Mouse (Mus musculus) olfactory bulb, adult 2 months (tissue): ENCODE data around the gene Gcsh. TPM values are rescaled to one million over a fixed set of nuclear protein-coding genes. Genes with fewer than 3 reads are reported as not detected.

Source experiments
- H3K27ac ChIP-seq: fragments of 200-500 bp; 2 replicates; pipeline ENCODE4 v1.5.1; 2012; ENCODE audit warnings: low read depth, low read length; ENCODE audit not compliant: insufficient read depth
- H3K4me1 ChIP-seq: fragments of 200-500 bp; 2 replicates; pipeline ENCODE4 v1.6.1; 2012; ENCODE audit warnings: low read length; ENCODE audit not compliant: control insufficient read depth, insufficient read depth
- H3K4me3 ChIP-seq: fragments of 200-500 bp; 2 replicates; pipeline ENCODE4 v1.5.1; 2012; ENCODE audit warnings: mild to moderate bottlenecking, low read depth, low read length, moderate library complexity; ENCODE audit not compliant: insufficient read depth
- CTCF ChIP-seq: fragments of 200-500 bp; IDR thresholded peaks from 2 replicates; pipeline ENCODE4 v1.5.1; 2012; ENCODE audit warnings: low read depth, mild to moderate bottlenecking, low read length, moderate library complexity; ENCODE audit not compliant: insufficient read depth
- POLR2A ChIP-seq: fragments of 200-500 bp; IDR thresholded peaks from 2 replicates; pipeline ENCODE4 v1.6.1; 2012; ENCODE audit warnings: mild to moderate bottlenecking, low read depth, low read length, moderate library complexity; ENCODE audit not compliant: insufficient read depth
- whole genome bisulfite sequencing: fragments of 180-500 bp; shearing (Covaris S2); methylation state at CpG from one replicate; pipeline ENCODE4 v1.1.7; 2018; 5-methylcytosine and 5-hydroxymethylcytosine counted together
- polyA plus RNA-seq: library from polyadenylated mRNA; stranded (reverse); fragments of >200 nt; gene quantifications from 2 replicates; pipeline ENCODE4 v1.2.4, GENCODE M21; 2012; ENCODE audit warnings: low replicate concordance; ENCODE audit not compliant: missing spikeins, insufficient read depth, insufficient read length

Gene Gcsh
- polyA plus RNA-seq, 1 experiment: not detected

DNA sequence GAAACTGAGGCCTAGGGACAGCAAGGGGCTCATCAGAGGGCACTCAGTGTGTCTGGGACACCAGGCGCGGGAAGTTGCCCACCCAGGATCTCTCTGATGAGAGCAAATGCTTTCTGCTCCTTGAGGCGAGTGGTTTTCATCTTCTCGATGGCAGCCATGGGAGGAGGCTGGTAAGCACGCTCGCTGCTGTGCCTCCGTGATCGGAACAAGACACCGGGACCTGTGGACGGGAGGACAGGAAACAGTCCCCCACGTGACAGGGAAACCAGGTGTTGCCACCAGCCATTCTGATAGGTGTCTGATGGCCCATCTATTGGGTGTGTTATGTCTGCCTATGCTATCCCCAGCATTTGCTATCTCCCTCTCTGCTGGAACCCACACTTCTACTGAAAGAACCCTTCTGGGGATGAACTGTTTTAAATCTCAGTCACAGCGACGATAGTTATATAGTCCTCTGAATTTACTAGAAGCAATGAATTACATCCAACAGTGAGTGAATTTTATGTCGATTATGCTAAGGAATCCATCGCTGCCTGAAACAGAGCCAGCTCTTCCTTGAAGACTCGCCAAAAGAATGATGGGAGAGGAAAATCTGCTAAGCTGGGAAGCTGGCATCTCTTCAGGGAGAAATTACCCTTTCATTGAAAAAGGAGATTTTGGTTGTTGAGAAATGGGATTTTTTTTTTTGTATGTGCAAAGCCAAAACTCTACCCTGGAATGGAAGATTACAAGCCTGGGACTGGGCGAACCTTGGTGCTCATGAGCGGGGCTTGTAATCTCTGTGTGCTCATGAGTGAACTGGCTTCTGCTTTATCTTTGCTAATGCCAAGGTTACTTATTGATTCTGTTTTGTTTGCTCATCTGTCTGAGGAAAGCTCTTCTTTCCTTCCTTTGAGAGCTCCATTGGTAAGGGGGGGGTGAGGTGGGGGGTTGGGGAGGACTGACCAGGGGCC is 26.3 kb upstream of the Gcsh start:
- no peak for TF ChIP-seq CTCF
- Histone ChIP-seq H3K4me1 (peaks cover 2% of the 10 kb centered on the region; the same call in 1 of the 2 replicates), H3K4me3 (no peak overlapping the region), H3K27ac (no peak overlapping the region)
- 78% methylated on average over 18 of the region's 18 CpGs for WGBS

DNA sequence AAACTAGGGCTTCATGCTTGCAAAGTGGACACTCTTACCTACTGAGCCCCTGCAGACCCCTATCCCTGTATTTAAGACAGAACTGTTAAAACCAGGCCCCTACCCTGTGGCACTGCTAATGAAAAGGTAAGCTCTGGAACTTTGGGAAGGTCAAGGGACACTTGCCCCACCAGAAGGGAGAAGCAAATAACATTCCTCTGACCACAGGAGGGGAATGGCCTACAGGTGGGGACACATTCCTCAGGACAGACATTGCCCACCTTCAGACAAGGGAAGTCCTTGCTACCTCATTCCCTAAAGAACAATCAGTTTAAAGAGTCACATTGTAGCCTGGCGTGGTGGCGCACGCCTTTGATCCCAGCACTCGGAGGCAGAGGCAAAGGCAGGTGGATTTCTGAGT is 24.6 kb upstream of the Gcsh start:
- no peak overlapping the region for H3K4me3 ChIP-seq
- no peak overlapping the region for H3K27ac ChIP-seq
- WGBS: 97% methylated on average over 4 of the region's 4 CpGs
- TF ChIP-seq CTCF (no peak), POLR2A (no peak)
- H3K4me1 ChIP-seq: peaks cover under 1% of the 10 kb centered on the region; the same call in 1 of the 2 replicates

DNA sequence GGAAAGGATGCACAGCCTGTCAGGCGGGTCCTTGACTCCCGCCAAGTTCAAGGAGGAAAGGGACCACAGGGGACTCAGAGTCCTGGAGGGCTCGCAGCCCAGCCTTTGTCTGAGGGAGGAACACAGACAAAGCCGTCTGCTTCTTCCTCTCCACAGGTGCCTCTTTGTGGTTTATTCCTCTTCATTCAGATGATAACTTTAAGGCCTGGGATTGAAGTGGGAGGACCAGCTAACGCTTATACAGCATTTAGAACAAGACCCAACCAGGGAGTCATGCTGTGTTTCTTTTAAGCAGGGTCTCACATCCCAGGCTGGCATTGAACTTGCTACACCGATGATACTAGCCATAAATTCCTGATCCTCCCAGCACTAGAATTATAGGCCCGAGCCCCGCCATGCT is 23.7 kb upstream of the Gcsh start:
- WGBS: 68% methylated on average over 8 of the region's 8 CpGs
- Histone ChIP-seq H3K27ac (no peak overlapping the region), H3K4me3 (no peak overlapping the region), H3K4me1 (no peaks in the 10 kb centered on the region)
- no peak for TF ChIP-seq POLR2A
- no peak for TF ChIP-seq CTCF

DNA sequence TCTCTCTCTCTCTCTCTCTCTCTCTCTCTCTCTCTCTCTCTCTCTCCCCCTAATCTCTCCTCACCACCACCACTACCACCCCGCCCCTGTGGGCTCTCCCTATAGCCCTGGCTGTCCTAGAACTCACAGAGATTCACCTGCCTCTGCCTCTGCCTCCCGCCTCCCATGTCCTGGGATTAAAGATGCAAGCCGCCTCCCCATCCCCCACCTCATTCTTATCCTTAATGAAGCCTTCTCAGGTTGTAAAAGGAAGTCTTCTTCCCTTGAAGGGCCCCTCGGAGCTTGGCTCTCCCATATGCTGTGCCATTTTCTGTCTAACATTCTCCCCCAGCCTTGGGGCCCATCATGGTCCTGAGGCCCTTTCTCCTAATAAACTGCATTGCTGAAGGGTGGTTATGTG is 22.3 kb upstream of the Gcsh start:
- H3K4me1 ChIP-seq: no peaks in the 10 kb centered on the region
- H3K4me3 ChIP-seq: no peak overlapping the region
- H3K27ac ChIP-seq: no peak overlapping the region
- no peak for TF ChIP-seq CTCF
- TF ChIP-seq POLR2A: no peak
- 74% methylated on average over 4 of the region's 4 CpGs for WGBS

DNA sequence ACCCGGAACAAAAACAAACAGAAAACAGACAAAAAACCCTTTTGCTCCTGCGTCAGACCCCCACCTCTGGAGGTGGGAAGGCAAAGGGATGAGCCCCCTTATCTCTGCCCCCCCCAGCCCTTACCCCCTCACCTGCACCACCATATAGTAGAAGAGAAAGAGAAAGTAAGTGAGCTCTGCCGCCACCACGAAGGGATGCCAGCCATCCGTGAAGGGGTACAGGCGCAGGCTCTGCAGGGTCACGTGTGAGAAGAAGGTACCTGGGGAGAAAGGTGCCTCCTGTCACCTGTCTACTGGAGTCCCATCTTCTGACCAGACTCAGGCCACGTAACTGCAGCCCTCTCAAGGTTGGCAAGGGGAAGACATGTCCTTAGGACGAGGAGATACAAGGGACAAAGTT is 18.0 kb upstream of the Gcsh start:
- no peak overlapping the region for H3K27ac ChIP-seq
- H3K4me3 ChIP-seq: no peak overlapping the region
- no peaks in the 10 kb centered on the region for H3K4me1 ChIP-seq
- TF ChIP-seq CTCF (no peak), POLR2A (no peak)
- WGBS: 91% methylated on average over 9 of the region's 9 CpGs

DNA sequence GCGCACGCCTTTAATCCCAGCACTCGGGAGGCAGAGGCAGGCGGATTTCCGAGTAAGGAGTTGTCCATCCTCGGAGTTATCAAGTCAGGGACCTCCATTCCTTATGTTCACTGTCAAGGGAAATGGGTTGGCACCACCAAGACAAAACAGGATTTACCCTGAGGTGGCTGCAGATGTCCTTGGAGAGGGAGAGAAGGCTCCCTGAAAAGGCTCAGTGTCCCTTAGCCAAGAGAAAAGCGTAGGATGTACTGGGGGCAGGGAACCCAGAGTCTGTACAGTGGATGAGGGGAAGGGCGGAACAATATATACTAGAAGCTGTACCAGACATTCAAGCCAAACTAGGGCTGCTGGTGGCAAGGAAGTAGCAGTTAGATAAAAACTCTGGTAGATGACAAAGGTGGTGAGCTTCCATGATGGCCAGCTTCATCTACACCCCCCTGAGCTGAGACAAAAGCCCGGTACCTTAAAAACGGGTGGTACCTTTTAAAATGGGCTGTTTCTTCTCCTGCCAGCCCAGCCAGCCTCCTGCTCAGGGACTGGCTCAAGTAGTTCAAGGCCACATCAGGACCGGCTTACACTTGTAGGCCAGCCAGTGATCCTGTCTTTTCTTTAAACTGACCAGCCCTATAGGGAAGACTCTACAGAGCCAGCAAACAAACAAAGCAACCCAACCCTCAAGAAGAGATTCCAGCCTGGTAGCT is 829 bp upstream of the Gcsh start:
- H3K4me1 ChIP-seq: peaks cover 6% of the 10 kb centered on the region; the same call in 1 of the 2 replicates
- 60% methylated on average over 11 of the region's 11 CpGs for WGBS
- peak overlapping the region; percentile 51 for H3K4me3 ChIP-seq
- no peak overlapping the region for H3K27ac ChIP-seq
- no peak for TF ChIP-seq CTCF
- no peak for TF ChIP-seq POLR2A

DNA sequence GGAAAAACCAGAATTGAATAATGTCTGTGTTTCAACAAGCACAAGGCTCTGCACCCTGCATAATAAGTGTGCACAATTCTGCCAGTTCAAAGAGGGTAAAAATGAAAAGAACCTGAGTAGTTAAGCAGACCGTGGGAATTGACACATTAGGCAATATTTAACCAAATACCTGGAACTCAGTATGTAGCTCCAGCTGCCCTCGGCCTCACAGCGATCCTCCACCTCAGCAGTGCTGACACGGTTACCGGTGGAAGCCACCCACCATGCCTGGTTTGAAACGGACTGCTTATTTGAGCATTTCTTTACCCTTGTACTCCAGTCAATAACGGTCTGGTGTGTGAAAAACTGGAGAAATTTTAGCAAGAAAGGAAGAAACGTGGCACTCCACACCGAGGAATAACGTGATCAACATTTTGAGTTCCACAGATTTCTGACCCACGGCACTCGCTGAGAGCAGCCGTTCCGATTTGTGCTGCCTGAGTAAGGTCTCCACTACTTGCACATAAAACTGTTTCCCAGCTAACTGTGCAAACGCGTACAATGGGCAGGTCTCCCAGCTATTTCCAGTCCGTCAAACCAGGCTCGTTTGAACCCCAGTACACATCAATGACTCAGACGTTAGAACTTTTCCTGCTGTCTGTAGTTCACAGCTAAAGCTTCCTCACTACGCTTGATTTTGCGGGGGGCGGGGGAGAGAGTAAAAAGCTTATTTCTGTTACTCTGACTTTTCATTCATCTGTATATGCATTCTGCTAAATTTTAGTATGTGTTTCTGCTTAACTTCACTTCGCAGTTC is 963 bp downstream of the Gcsh start:
- Histone ChIP-seq H3K4me3 (peak overlapping the region; percentile 94), H3K4me1 (peaks cover 6% of the 10 kb centered on the region; the same call in 1 of the 2 replicates), H3K27ac (no peak overlapping the region)
- no peak for TF ChIP-seq CTCF
- no peak for TF ChIP-seq POLR2A
- 3% methylated on average over 23 of the region's 23 CpGs for WGBS

DNA sequence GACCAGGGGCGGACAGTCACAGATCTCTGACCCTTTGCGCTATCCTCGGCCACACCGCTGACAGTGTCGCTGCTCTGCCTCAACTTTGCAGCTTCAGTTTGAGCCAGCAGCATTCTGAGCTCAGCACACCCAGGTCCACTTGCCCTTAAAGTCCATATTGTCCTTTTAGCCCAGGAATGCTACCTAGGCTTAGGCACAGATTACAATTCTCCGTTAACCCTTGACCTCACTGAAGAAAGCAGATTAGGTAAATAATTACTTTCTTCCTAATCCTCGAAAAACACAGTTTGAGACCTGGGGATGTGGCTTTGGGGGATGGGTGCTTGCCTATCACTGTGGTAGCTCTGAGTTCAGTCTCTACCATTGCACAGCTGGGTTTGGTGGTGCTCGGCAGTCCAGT is 2.1 kb downstream of the Gcsh start:
- Histone ChIP-seq H3K4me3 (no peak overlapping the region), H3K27ac (no peak overlapping the region), H3K4me1 (peaks cover 6% of the 10 kb centered on the region; the same call in 1 of the 2 replicates)
- 86% methylated on average over 8 of the region's 8 CpGs for WGBS
- TF ChIP-seq POLR2A (no peak), CTCF (no peak)
